In genomic region chr1:82285461-82286189, GRCm38 (mm10) we compare ENCODE assay signal across 8 mouse cellular contexts. TPM values are rescaled to one million over a fixed set of nuclear protein-coding genes. Genes with fewer than 3 reads are reported as not detected.
A peak's percentile ranks its signal among the peaks of the same experiment; 100 is the strongest.
DNase-seq lines count a peak whose midpoint lies in the region; ATAC-seq and TF ChIP-seq lines count a peak whose summit lies in the region.

No protein-coding gene starts in this region.

- H3K36me3 ChIP-seq in heart, adult 2 months (ENCODE audit: control insufficient read depth, insufficient read depth, low read length) = peaks cover 11% of the 10 kb centered on the region; the same call in 1 of the 2 replicates
- peaks cover 30% of the 10 kb centered on the region for H3K36me3 ChIP-seq in hindbrain, embryonic 10.5 days
- H3K36me3 ChIP-seq in midbrain, embryonic 11.5 days (ENCODE audit: control insufficient read depth, insufficient read depth, low read length) = peaks cover 14% of the 10 kb centered on the region

- peak overlapping the region; percentile 48 for H3K4me2 ChIP-seq in midbrain, embryonic 11.5 days

- no peak for DNase-seq in heart, adult 2 months
- no peak for DNase-seq in heart, adult 9 months (ENCODE audit: low spot score in 2 of 2)
- DNase-seq in NIH3T3 (ENCODE audit: low read depth) = peak; percentile 72
- no peak for DNase-seq in hindbrain, embryonic 10.5 days (ENCODE audit: low spot score)
- DNase-seq in midbrain, embryonic 11.5 days (ENCODE audit: low spot score, missing footprints) = peak; percentile 89
- no peak for DNase-seq in thymus, adult 18-20 months
- DNase-seq in left cerebral cortex, adult 11 months (ENCODE audit: low spot score) = no peak

- peak overlapping the region; percentile 67 for H3K4me3 ChIP-seq in heart, adult 2 months
- H3K4me3 ChIP-seq in hindbrain, embryonic 10.5 days = peak overlapping the region; percentile 79
- peak overlapping the region; percentile 23 for H3K4me3 ChIP-seq in midbrain, embryonic 11.5 days (ENCODE audit: low read depth, low read length)

- H3K4me1 ChIP-seq in heart, adult 2 months (ENCODE audit: control insufficient read depth, insufficient read depth, low read length) = peaks cover 7% of the 10 kb centered on the region
- peaks cover 80% of the 10 kb centered on the region for H3K4me1 ChIP-seq in hindbrain, embryonic 10.5 days (replicated peaks)
- peaks cover 34% of the 10 kb centered on the region for H3K4me1 ChIP-seq in midbrain, embryonic 11.5 days (ENCODE audit: control insufficient read depth, insufficient read depth, low read length)

- peaks cover 15% of the 10 kb centered on the region; the same call in 1 of the 2 replicates for H3K9me3 ChIP-seq in hindbrain, embryonic 10.5 days
- H3K9me3 ChIP-seq in midbrain, embryonic 11.5 days (ENCODE audit: control insufficient read depth, low read length) = no peaks in the 10 kb centered on the region; the same call in 1 of the 2 replicates

- H3K27ac ChIP-seq in heart, adult 2 months = peak overlapping the region; percentile 82
- H3K27ac ChIP-seq in hindbrain, embryonic 10.5 days = peak overlapping the region; percentile 80
- H3K27ac ChIP-seq in midbrain, embryonic 11.5 days (ENCODE audit: low read depth, low read length) = 0 out of 2 replicates have a peak overlapping the region, but pooled peaks have one; percentile 2

- H3K79me2 ChIP-seq in heart, adult 2 months (replicated peaks; ENCODE audit: control insufficient read depth, insufficient read depth, low read length) = peaks cover 8% of the 10 kb centered on the region; the same call in 1 of the 2 replicates

- no peak for TF ChIP-seq CTCF in heart, adult 2 months (IDR thresholded peaks at IDR 0.05)

- 31% methylated on average over 5 of the region's 5 CpGs for WGBS in heart, adult 2 months
- 28% methylated on average over 5 of the region's 5 CpGs for WGBS in hindbrain, embryonic 10.5 days
- 25% methylated on average over 5 of the region's 5 CpGs for WGBS in midbrain, embryonic 11.5 days

- TF ChIP-seq EP300 in heart, adult 2 months (IDR thresholded peaks at IDR 0.05; ENCODE audit: insufficient read depth, low read depth, low read length) = no peak

- intact Hi-C loops in heart, adult 2 months (cut with DNase I) = loop anchor here (5.0 to 10.0 kb wide), 3 partner anchors 271 to 588 kb away; no protein-coding TSS in a partner anchor

- TF ChIP-seq POLR2A in heart, adult 2 months (IDR thresholded peaks at IDR 0.05; ENCODE audit: insufficient read depth, low read depth, low read length) = no peak

- no peak for ATAC-seq in midbrain, embryonic 11.5 days (ENCODE audit: low FRiP score)
- no peak for ATAC-seq in cerebellum, adult (ENCODE audit: insufficient number of reproducible peaks, low FRiP score, low TSS enrichment)

- H3K9ac ChIP-seq in heart, adult 2 months (ENCODE audit: low read depth, low read length) = peak overlapping the region; percentile 75
- peak overlapping the region; percentile 57; the same call in 1 of the 2 replicates for H3K9ac ChIP-seq in midbrain, embryonic 11.5 days (ENCODE audit: low read length)

- 0 out of 2 replicates have a peak, but pooled peaks cover 2% of the 10 kb centered on the region for H3K27me3 ChIP-seq in heart, adult 2 months (ENCODE audit: control insufficient read depth, insufficient read depth, low read length)
- H3K27me3 ChIP-seq in hindbrain, embryonic 10.5 days (ENCODE audit: insufficient read depth, poor library complexity, severe bottlenecking) = peaks cover 16% of the 10 kb centered on the region; the same call in 1 of the 2 replicates
- no peaks in the 10 kb centered on the region for H3K27me3 ChIP-seq in midbrain, embryonic 11.5 days (ENCODE audit: control insufficient read depth, insufficient read depth, low read length)

RNA-seq across cellular contexts. Expression of gene Irs1, which starts 5.6 kb away (rescaled TPM):
- total RNA-seq in heart, adult 2 months (2021) = 10 to 100 TPM; 39.9 to 50.0 TPM
- polyA plus RNA-seq in heart, adult 2 months (2012; rRNA removed) = 10.5 and 15.4 TPM in 2 replicates
- polyA plus RNA-seq in hindbrain, embryonic 10.5 days (2016; fragmentation: Nextera tagmentation; extraction: Ambion mirVana) = 8.3 and 9.3 TPM in 2 replicates
- 5.3 and 5.9 TPM in 2 replicates for polyA plus RNA-seq in midbrain, embryonic 11.5 days (2014; fragmentation: Nextera tagmentation; extraction: Ambion mirVana)

RNA-seq across cellular contexts. Expression of gene Rhbdd1, which starts 30.6 kb away (rescaled TPM):
- total RNA-seq in heart, adult 2 months (2021) = 10 to 100 TPM; 11.2 to 11.3 TPM
- 10.7 and 14.0 TPM in 2 replicates for polyA plus RNA-seq in heart, adult 2 months (2012; rRNA removed)
- polyA plus RNA-seq in hindbrain, embryonic 10.5 days (2016; fragmentation: Nextera tagmentation; extraction: Ambion mirVana) = 9.0 and 9.7 TPM in 2 replicates
- polyA plus RNA-seq in midbrain, embryonic 11.5 days (2014; fragmentation: Nextera tagmentation; extraction: Ambion mirVana) = 7.2 and 7.7 TPM in 2 replicates

RNA-seq across cellular contexts. Expression of gene Gm9747, which starts 52.7 kb away (rescaled TPM):
- not detected for total RNA-seq in heart, adult 2 months (2021)
- 0.04 TPM in 1 of 2 replicates, not detected in the other for polyA plus RNA-seq in heart, adult 2 months (2012; rRNA removed)
- polyA plus RNA-seq in hindbrain, embryonic 10.5 days (2016; fragmentation: Nextera tagmentation; extraction: Ambion mirVana) = 23.3 and 25.1 TPM in 2 replicates
- 22.6 and 23.7 TPM in 2 replicates for polyA plus RNA-seq in midbrain, embryonic 11.5 days (2014; fragmentation: Nextera tagmentation; extraction: Ambion mirVana)

Comparison
In these comparisons a context has a peak if more than half of its experiments do, and no peak if none do; other contexts are left out.
1. DNase-seq: peak in NIH3T3 (single experiment) and midbrain, embryonic 11.5 days (single experiment); none in heart, adult 2 months (0 of 2), heart, adult 9 months (0 of 2), hindbrain, embryonic 10.5 days (single experiment), thymus, adult 18-20 months (0 of 2) and left cerebral cortex, adult 11 months (single experiment).
2. H3K27ac ChIP-seq: peak in every context shown above with its lines; median percentile 82 in heart, adult 2 months; 80 in hindbrain, embryonic 10.5 days; 2 in midbrain, embryonic 11.5 days.
3. H3K4me3 ChIP-seq: peak in every context shown above with its lines; median percentile 79 in hindbrain, embryonic 10.5 days; 67 in heart, adult 2 months; 23 in midbrain, embryonic 11.5 days.
4. RNA of gene Gm9747, which starts 52.7 kb away (polyA plus RNA-seq): 23.3 to 25.1 TPM in hindbrain, embryonic 10.5 days and 22.6 to 23.7 TPM in midbrain, embryonic 11.5 days; 0.04 TPM in heart, adult 2 months; every median in the first group is over 10 times any median in the second.